Mouse (Mus musculus) urinary bladder, adult 2 months (tissue): ENCODE data around the gene Eif3j1. TPM values are rescaled to one million over a fixed set of nuclear protein-coding genes. Genes with fewer than 3 reads are reported as not detected.
"Not testable (repeated sequence)": the region's sequence is repeated elsewhere in the genome, so short reads cannot be mapped to it uniquely, and the experiment has no call there.

Experiments
- DNase-seq: peaks from one replicate; pipeline ENCODE4 v3.0.0; 2022; ENCODE audit warnings: low spot score
- polyA plus RNA-seq: library from polyadenylated mRNA; depleted of rRNA; stranded (reverse); fragments of >200 nt; gene quantifications from 2 replicates; pipeline ENCODE4 v1.2.3, GENCODE M21; 2012; rRNA removed

Gene Eif3j1
- polyA plus RNA-seq, 1 experiment: 14.8 TPM

- DNase-seq: not testable (repeated sequence)
Measured at GRCm38 (mm10) chr2:122097686-122098085, 69.3 kb downstream of the Eif3j1 start.

- DNase-seq: no peak
Measured at GRCm38 (mm10) chr2:122102070-122102469, 73.7 kb downstream of the Eif3j1 start.

Other genes starting within 250 kb of the Eif3j1 start
- 4.8 and 5.3 TPM in 2 replicates for gene Frmd5, start 221.5 kb upstream of the Eif3j1 start, polyA plus RNA-seq
- 10.0 and 17.7 TPM in 2 replicates for gene Casc4, start 161.6 kb upstream of the Eif3j1 start, polyA plus RNA-seq
- 12.7 and 14.4 TPM in 2 replicates for gene Ctdspl2, start 72.5 kb upstream of the Eif3j1 start, polyA plus RNA-seq
- not detected in 2 replicates for gene Mageb3, start 72.5 kb upstream of the Eif3j1 start, polyA plus RNA-seq
- 8.9 and 10.1 TPM in 2 replicates for gene Spg11, start 89.8 kb downstream of the Eif3j1 start, polyA plus RNA-seq
- gene B2m, start 119.1 kb downstream of the Eif3j1 start, polyA plus RNA-seq: 721 and 902 TPM in 2 replicates
- 0.04 and 0.06 TPM in 2 replicates for gene Trim69, start 132.2 kb downstream of the Eif3j1 start, polyA plus RNA-seq
- not detected in 2 replicates for gene Patl2, start 157.6 kb downstream of the Eif3j1 start, polyA plus RNA-seq
- not detected in 2 replicates for gene Terb2, start 157.7 kb downstream of the Eif3j1 start, polyA plus RNA-seq
- 57.5 and 74.7 TPM in 2 replicates for gene Sord, start 206.2 kb downstream of the Eif3j1 start, polyA plus RNA-seq